Mouse (Mus musculus) testis, adult 2 months (tissue): ENCODE data around the gene Lmntd1.

ENCODE experiments used
- CTCF ChIP-seq: fragments of 200-500 bp; IDR thresholded peaks from 2 replicates; pipeline ENCODE4 v1.5.1; 2012; ENCODE audit warnings: low read depth, mild to moderate bottlenecking, inconsistent platforms, low read length, moderate library complexity; ENCODE audit not compliant: control insufficient read depth, insufficient read depth, insufficient replicate concordance
- POLR2A ChIP-seq: fragments of 200-500 bp; IDR thresholded peaks from 2 replicates; pipeline ENCODE4 v1.6.1; 2012; ENCODE audit warnings: low read depth, mild to moderate bottlenecking, inconsistent platforms, low read length, moderate library complexity; ENCODE audit not compliant: control insufficient read depth

DNA sequence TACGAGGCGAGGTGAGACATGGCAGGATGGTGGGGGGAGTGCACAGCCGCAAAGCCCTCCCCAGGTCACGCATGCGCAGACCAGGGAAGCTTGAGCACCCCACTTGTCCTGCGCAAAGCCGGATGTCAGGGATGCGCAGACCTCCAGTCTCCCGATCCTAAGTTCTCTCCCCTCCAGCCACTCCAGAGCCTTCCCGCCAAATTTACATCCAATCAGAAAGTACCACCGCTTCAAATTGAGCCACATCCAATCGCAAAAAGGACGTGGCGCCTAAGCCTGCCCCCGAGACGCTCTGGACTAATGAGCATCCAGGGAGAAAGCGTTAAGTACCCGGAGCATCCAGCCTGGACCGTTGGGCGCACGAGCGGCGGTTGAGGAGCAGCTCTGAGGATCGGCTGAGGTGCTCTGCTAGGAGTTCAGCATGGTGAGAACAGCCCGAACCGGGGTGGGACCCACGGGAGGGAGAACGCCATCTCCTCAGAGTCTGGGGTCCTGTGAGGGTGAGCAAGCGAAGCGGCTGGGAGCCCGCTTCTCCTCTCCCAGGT, 1.6 kb upstream of the Lmntd1 start, which contains the start of gene Tuba3b:
- TF ChIP-seq CTCF (no peak), POLR2A (peak; percentile 90)
